Mouse (Mus musculus): ENCODE results near the gene Retsat.

Retsat gene

GRCm38 (mm10) chr6:72597956-72598753, at the start of gene Retsat, which contains the start of gene Elmod3:
Retsat (plus strand) TSS chr6:72598475.
Elmod3 (minus strand) TSS chr6:72598413.
- DNase-seq (ENCODE audit: low spot score in 2 of 2) = peak; percentile 80 to 82

- DNase-seq (ENCODE audit: low spot score in 2 of 2) = no peak
These were observed 49.2 kb upstream of the Retsat start for GRCm38 (mm10) chr6:72549041-72549580.

- DNase-seq (ENCODE audit: low spot score in 2 of 2) = no peak
These were observed 48.2 kb upstream of the Retsat start for GRCm38 (mm10) chr6:72550025-72550424.

- no peak for DNase-seq (ENCODE audit: low spot score in 2 of 2)
These were observed 47.7 kb upstream of the Retsat start for GRCm38 (mm10) chr6:72550503-72551100.

GRCm38 (mm10) chr6:72552171-72553078, 45.9 kb upstream of the Retsat start:
- peak; percentile 38 to 47 for DNase-seq (ENCODE audit: low spot score in 2 of 2)

- no peak for DNase-seq (ENCODE audit: low spot score in 2 of 2)
These were observed 45.2 kb upstream of the Retsat start for GRCm38 (mm10) chr6:72553079-72553412.

GRCm38 (mm10) chr6:72560801-72561200, 37.5 kb upstream of the Retsat start:
- DNase-seq (ENCODE audit: low spot score in 2 of 2) = no peak

- no peak for DNase-seq (ENCODE audit: low spot score in 2 of 2)
These were observed 35.8 kb upstream of the Retsat start for GRCm38 (mm10) chr6:72562486-72562885.

GRCm38 (mm10) chr6:72562894-72563293, 35.4 kb upstream of the Retsat start:
- no peak for DNase-seq (ENCODE audit: low spot score in 2 of 2)

GRCm38 (mm10) chr6:72565506-72565905, 32.8 kb upstream of the Retsat start:
- no peak for DNase-seq (ENCODE audit: low spot score in 2 of 2)

GRCm38 (mm10) chr6:72566044-72566443, 32.2 kb upstream of the Retsat start:
- peak; percentile 62 to 87 for DNase-seq (ENCODE audit: low spot score in 2 of 2)

GRCm38 (mm10) chr6:72567508-72567907, 30.8 kb upstream of the Retsat start:
- no peak for DNase-seq (ENCODE audit: low spot score in 2 of 2)

GRCm38 (mm10) chr6:72568736-72569135, 29.5 kb upstream of the Retsat start:
- DNase-seq (ENCODE audit: low spot score in 2 of 2) = no peak

GRCm38 (mm10) chr6:72570644-72571397, 27.5 kb upstream of the Retsat start:
- no peak for DNase-seq (ENCODE audit: low spot score in 2 of 2)

- no peak for DNase-seq (ENCODE audit: low spot score in 2 of 2)
These were observed 26.4 kb upstream of the Retsat start for GRCm38 (mm10) chr6:72571826-72572225.

GRCm38 (mm10) chr6:72576041-72576440, 22.2 kb upstream of the Retsat start:
- no peak for DNase-seq (ENCODE audit: low spot score in 2 of 2)

GRCm38 (mm10) chr6:72581625-72582382, 16.5 kb upstream of the Retsat start:
- no peak for DNase-seq (ENCODE audit: low spot score in 2 of 2)

GRCm38 (mm10) chr6:72583211-72583839, 14.9 kb upstream of the Retsat start:
- no peak for DNase-seq (ENCODE audit: low spot score in 2 of 2)

- no peak for DNase-seq (ENCODE audit: low spot score in 2 of 2)
These were observed 14.1 kb upstream of the Retsat start for GRCm38 (mm10) chr6:72584154-72584553.

GRCm38 (mm10) chr6:72586701-72587100, 11.6 kb upstream of the Retsat start:
- no peak for DNase-seq (ENCODE audit: low spot score in 2 of 2)
